In genomic region chr9:104742661-104743380, GRCm38 (mm10) we compare ENCODE assay signal across 21 mouse cellular contexts.
A peak's percentile ranks its signal among the peaks of the same experiment; 100 is the strongest.
DNase-seq lines count a peak whose midpoint lies in the region; ATAC-seq and TF ChIP-seq lines count a peak whose summit lies in the region.
"Had no signal": no experiment of that assay in that cellular context is flagged by ENCODE, and none has a peak within 500 bp of the region (broad histone marks: within the 10 kb centered on the region; RNA-seq: fewer than 3 reads in every experiment).

No protein-coding gene starts in this region.

- H3K27me3 ChIP-seq in megakaryocyte, embryonic 14.5 days (replicated peaks) = no peaks in the 10 kb centered on the region
- H3K27me3 ChIP-seq in lung, postnatal 0 days (replicated peaks; ENCODE audit: insufficient read depth, low read length) = no peaks in the 10 kb centered on the region
- H3K27me3 ChIP-seq: embryonic facial prominence, embryonic 15.5 days; neural tube, embryonic 15.5 days had no signal

- no peak for TF ChIP-seq EP300 in lung, postnatal 0 days (IDR thresholded peaks at IDR 0.05)

- no peaks in the 10 kb centered on the region for H3K4me1 ChIP-seq in megakaryocyte, embryonic 14.5 days
- no peaks in the 10 kb centered on the region for H3K4me1 ChIP-seq in lung, postnatal 0 days (ENCODE audit: insufficient read depth, low read depth, low read length)
- H3K4me1 ChIP-seq: embryonic facial prominence, embryonic 15.5 days; limb, embryonic 10.5 days; neural tube, embryonic 15.5 days had no signal

- no peak overlapping the region for H3K9ac ChIP-seq in lung, postnatal 0 days (replicated peaks; ENCODE audit: low read depth)
- H3K9ac ChIP-seq: embryonic facial prominence, embryonic 15.5 days; hindbrain, embryonic 14.5 days; liver, postnatal 0 days; neural tube, embryonic 15.5 days had no signal

- peaks cover 11% of the 10 kb centered on the region; the same call in 1 of the 2 replicates for H3K9me3 ChIP-seq in megakaryocyte, embryonic 14.5 days
- no peaks in the 10 kb centered on the region for H3K9me3 ChIP-seq in lung, postnatal 0 days (ENCODE audit: low read length)
- H3K9me3 ChIP-seq: embryonic facial prominence, embryonic 15.5 days; limb, embryonic 10.5 days; neural tube, embryonic 15.5 days had no signal

- no peak overlapping the region for H3K4me2 ChIP-seq in lung, postnatal 0 days (replicated peaks; ENCODE audit: low read depth, low read length)
- H3K4me2 ChIP-seq: embryonic facial prominence, embryonic 15.5 days; hindbrain, embryonic 14.5 days; neural tube, embryonic 15.5 days had no signal

- 77% methylated on average over 14 of the region's 14 CpGs for WGBS in lung, postnatal 0 days

- peak; percentile 20 to 54 for DNase-seq in frontal cortex, adult 2 months (ENCODE audit: extremely low spot score in 1 of 2, low spot score in 1 of 2)
- DNase-seq in frontal cortex, postnatal 25 days (ENCODE audit: low spot score in 2 of 2) = no peak
- DNase-seq in left cerebral cortex, adult 8-10 months (ENCODE audit: low spot score in 2 of 2) = peak; percentile 13 to 39
- peak; percentile 41 for DNase-seq in right cerebral cortex, postnatal 25 days
- DNase-seq in urinary bladder, postnatal 14 days (ENCODE audit: low spot score) = no peak
- no peak for DNase-seq in lung, postnatal 0 days (ENCODE audit: low spot score)
- DNase-seq: cerebellum, adult 9-10 months; embryo, embryonic 11 days; heart, postnatal 36 days; kidney, adult 9 months; kidney, postnatal 36 days; liver, postnatal 0 days; spleen, adult 18-20 months; thymus, postnatal 36 days had no signal

- no peak for ATAC-seq in megakaryocyte, adult 5-6 weeks (ENCODE audit: poor library complexity, severe bottlenecking)
- no peak for ATAC-seq in lung, postnatal 0 days
- ATAC-seq: liver, postnatal 0 days; midbrain, embryonic 16.5 days had no signal

- no peak overlapping the region for H3K27ac ChIP-seq in lung, postnatal 0 days (ENCODE audit: low read length)
- H3K27ac ChIP-seq: embryonic facial prominence, embryonic 15.5 days; hindbrain, embryonic 14.5 days; limb, embryonic 10.5 days; neural tube, embryonic 15.5 days had no signal

- H3K4me3 ChIP-seq in megakaryocyte, embryonic 14.5 days (replicated peaks) = peak overlapping the region; percentile 26
- no peak overlapping the region for H3K4me3 ChIP-seq in lung, postnatal 0 days (ENCODE audit: low read depth, low read length)
- H3K4me3 ChIP-seq: embryonic facial prominence, embryonic 15.5 days; limb, embryonic 10.5 days; neural tube, embryonic 15.5 days had no signal

- H3K36me3 ChIP-seq in megakaryocyte, embryonic 14.5 days (replicated peaks; ENCODE audit: low read length) = no peaks in the 10 kb centered on the region
- no peaks in the 10 kb centered on the region for H3K36me3 ChIP-seq in lung, postnatal 0 days (ENCODE audit: insufficient read depth, low read length)
- H3K36me3 ChIP-seq: embryonic facial prominence, embryonic 15.5 days; limb, embryonic 10.5 days; neural tube, embryonic 15.5 days had no signal

- no peak for TF ChIP-seq CTCF in lung, postnatal 0 days (IDR thresholded peaks at IDR 0.05)

Comparison
In these comparisons a context has a peak if more than half of its experiments do, and no peak if none do; other contexts are left out.
1. DNase-seq: peak in frontal cortex, adult 2 months (2 of 2), left cerebral cortex, adult 8-10 months (2 of 2) and right cerebral cortex, postnatal 25 days (single experiment); none in frontal cortex, postnatal 25 days (0 of 2), urinary bladder, postnatal 14 days (single experiment) and lung, postnatal 0 days (single experiment).